Mouse (Mus musculus): ENCODE results near the gene Map3k6. TPM values are rescaled to one million over a fixed set of nuclear protein-coding genes. Genes with fewer than 3 reads are reported as not detected.

The Map3k6 gene
- polyA plus RNA-seq, 1 experiment from 2014 or later: 1.9 TPM

- Histone ChIP-seq H3K27ac (replicated peaks; ENCODE audit: low read depth, low read length) (no peak overlapping the region), H3K9ac (replicated peaks; ENCODE audit: low read length) (no peak overlapping the region), H3K27me3 (ENCODE audit: control insufficient read depth, insufficient read depth, low read length) (no peaks in the 10 kb centered on the region), H3K4me1 (ENCODE audit: control insufficient read depth, insufficient read depth, low read length) (peaks cover 13% of the 10 kb centered on the region; the same call in 1 of the 2 replicates), H3K36me3 (ENCODE audit: control insufficient read depth, insufficient read depth, low read length) (no peaks in the 10 kb centered on the region), H3K4me3 (replicated peaks; ENCODE audit: low read depth, low read length) (no peak overlapping the region), H3K4me2 (ENCODE audit: low read length) (no peak overlapping the region), H3K9me3 (ENCODE audit: control insufficient read depth, low read length) (no peaks in the 10 kb centered on the region)
- DNase-seq (no peak), ATAC-seq (ENCODE audit: low FRiP score, low TSS enrichment) (no peak)
- 89% methylated on average over 4 of the region's 4 CpGs for WGBS
These were observed 46.0 kb downstream of the Map3k6 start for GRCm38 (mm10) chr4:133286476-133287077.

- 96% methylated on average over 1 of the region's 1 CpGs for WGBS
- DNase-seq (no peak), ATAC-seq (ENCODE audit: low FRiP score, low TSS enrichment) (no peak)
- H3K9ac ChIP-seq (replicated peaks; ENCODE audit: low read length): no peak overlapping the region
- H3K27ac ChIP-seq (replicated peaks; ENCODE audit: low read depth, low read length): no peak overlapping the region
- H3K4me1 ChIP-seq (ENCODE audit: control insufficient read depth, insufficient read depth, low read length): peaks cover 8% of the 10 kb centered on the region
- no peak overlapping the region for H3K4me2 ChIP-seq (ENCODE audit: low read length)
- H3K4me3 ChIP-seq (replicated peaks; ENCODE audit: low read depth, low read length): no peak overlapping the region
- H3K27me3 ChIP-seq (ENCODE audit: control insufficient read depth, insufficient read depth, low read length): no peaks in the 10 kb centered on the region
- no peaks in the 10 kb centered on the region for H3K9me3 ChIP-seq (ENCODE audit: control insufficient read depth, low read length)
- H3K36me3 ChIP-seq (ENCODE audit: control insufficient read depth, insufficient read depth, low read length): peaks cover 20% of the 10 kb centered on the region
These were observed 50.6 kb downstream of the Map3k6 start for GRCm38 (mm10) chr4:133291255-133291654.

GRCm38 (mm10) chr4:133292405-133292804 is 51.8 kb downstream of the Map3k6 start:
- no peak overlapping the region for H3K9ac ChIP-seq (replicated peaks; ENCODE audit: low read length)

GRCm38 (mm10) chr4:133292901-133293843 is 52.6 kb downstream of the Map3k6 start:
- 13% methylated on average over 24 of the region's 24 CpGs for WGBS
- H3K4me3 ChIP-seq (replicated peaks; ENCODE audit: low read depth, low read length): no peak overlapping the region
- H3K4me2 ChIP-seq (ENCODE audit: low read length): no peak overlapping the region
- DNase-seq (peak; percentile 51), ATAC-seq (ENCODE audit: low FRiP score, low TSS enrichment) (peak; percentile 18; the same call in 1 of the 2 replicates)
- H3K4me1 ChIP-seq (ENCODE audit: control insufficient read depth, insufficient read depth, low read length): peaks cover 12% of the 10 kb centered on the region
- peak overlapping the region; percentile 23; the same call in 1 of the 2 replicates for H3K9ac ChIP-seq (replicated peaks; ENCODE audit: low read length)
- H3K9me3 ChIP-seq (ENCODE audit: control insufficient read depth, low read length): no peaks in the 10 kb centered on the region
- H3K27me3 ChIP-seq (ENCODE audit: control insufficient read depth, insufficient read depth, low read length): no peaks in the 10 kb centered on the region
- 0 out of 2 replicates have a peak overlapping the region, but pooled peaks have one; percentile 41 for H3K27ac ChIP-seq (replicated peaks; ENCODE audit: low read depth, low read length)
- H3K36me3 ChIP-seq (ENCODE audit: control insufficient read depth, insufficient read depth, low read length): peaks cover 28% of the 10 kb centered on the region

More at GRCm38 (mm10) chr4:133292405-133292804, 51.8 kb downstream of the Map3k6 start:
- WGBS: 31% methylated on average over 4 of the region's 4 CpGs
- ATAC-seq (ENCODE audit: low FRiP score, low TSS enrichment) (no peak; the same call in 1 of the 2 replicates), DNase-seq (no peak)
- peaks cover 9% of the 10 kb centered on the region for H3K4me1 ChIP-seq (ENCODE audit: control insufficient read depth, insufficient read depth, low read length)
- H3K36me3 ChIP-seq (ENCODE audit: control insufficient read depth, insufficient read depth, low read length): peaks cover 28% of the 10 kb centered on the region
- H3K9me3 ChIP-seq (ENCODE audit: control insufficient read depth, low read length): no peaks in the 10 kb centered on the region
- H3K4me2 ChIP-seq (ENCODE audit: low read length): no peak overlapping the region
- H3K4me3 ChIP-seq (replicated peaks; ENCODE audit: low read depth, low read length): no peak overlapping the region
- H3K27ac ChIP-seq (replicated peaks; ENCODE audit: low read depth, low read length): 0 out of 2 replicates have a peak overlapping the region, but pooled peaks have one; percentile 26
- no peaks in the 10 kb centered on the region for H3K27me3 ChIP-seq (ENCODE audit: control insufficient read depth, insufficient read depth, low read length)

- DNase-seq (no peak), ATAC-seq (ENCODE audit: low FRiP score, low TSS enrichment) (no peak)
- Histone ChIP-seq H3K27ac (replicated peaks; ENCODE audit: low read depth, low read length) (no peak overlapping the region), H3K4me2 (ENCODE audit: low read length) (no peak overlapping the region), H3K36me3 (ENCODE audit: control insufficient read depth, insufficient read depth, low read length) (peaks cover 34% of the 10 kb centered on the region), H3K27me3 (ENCODE audit: control insufficient read depth, insufficient read depth, low read length) (no peaks in the 10 kb centered on the region), H3K9me3 (ENCODE audit: control insufficient read depth, low read length) (no peaks in the 10 kb centered on the region), H3K4me3 (replicated peaks; ENCODE audit: low read depth, low read length) (no peak overlapping the region), H3K9ac (replicated peaks; ENCODE audit: low read length) (peak overlapping the region; percentile 29; the same call in 1 of the 2 replicates), H3K4me1 (ENCODE audit: control insufficient read depth, insufficient read depth, low read length) (peaks cover 15% of the 10 kb centered on the region)
- 32% methylated on average over 11 of the region's 11 CpGs for WGBS
These were observed 53.5 kb downstream of the Map3k6 start for GRCm38 (mm10) chr4:133294084-133294483.

GRCm38 (mm10) chr4:133297360-133297759 is 56.7 kb downstream of the Map3k6 start:
- Histone ChIP-seq H3K36me3 (ENCODE audit: control insufficient read depth, insufficient read depth, low read length) (peaks cover 60% of the 10 kb centered on the region), H3K4me1 (ENCODE audit: control insufficient read depth, insufficient read depth, low read length) (peaks cover 15% of the 10 kb centered on the region), H3K9me3 (ENCODE audit: control insufficient read depth, low read length) (no peaks in the 10 kb centered on the region), H3K27me3 (ENCODE audit: control insufficient read depth, insufficient read depth, low read length) (no peaks in the 10 kb centered on the region), H3K9ac (replicated peaks; ENCODE audit: low read length) (no peak overlapping the region), H3K4me2 (ENCODE audit: low read length) (no peak overlapping the region), H3K4me3 (replicated peaks; ENCODE audit: low read depth, low read length) (no peak overlapping the region), H3K27ac (replicated peaks; ENCODE audit: low read depth, low read length) (no peak overlapping the region)
- 75% methylated on average over 10 of the region's 10 CpGs for WGBS
- no peak for ATAC-seq (ENCODE audit: low FRiP score, low TSS enrichment)
- DNase-seq: no peak

- H3K27me3 ChIP-seq (ENCODE audit: control insufficient read depth, insufficient read depth, low read length): no peaks in the 10 kb centered on the region
- ATAC-seq (ENCODE audit: low FRiP score, low TSS enrichment) (peak; percentile 82), DNase-seq (peak; percentile 94)
- H3K9me3 ChIP-seq (ENCODE audit: control insufficient read depth, low read length): no peaks in the 10 kb centered on the region
- WGBS: 3% methylated on average over 5 of the region's 5 CpGs
- H3K27ac ChIP-seq (replicated peaks; ENCODE audit: low read depth, low read length): peak overlapping the region; percentile 14; the same call in 1 of the 2 replicates
- H3K36me3 ChIP-seq (ENCODE audit: control insufficient read depth, insufficient read depth, low read length): peaks cover 62% of the 10 kb centered on the region
- H3K9ac ChIP-seq (replicated peaks; ENCODE audit: low read length): 0 out of 2 replicates have a peak overlapping the region, but pooled peaks have one; percentile 14
- no peak overlapping the region for H3K4me3 ChIP-seq (replicated peaks; ENCODE audit: low read depth, low read length)
- peaks cover 15% of the 10 kb centered on the region for H3K4me1 ChIP-seq (ENCODE audit: control insufficient read depth, insufficient read depth, low read length)
- H3K4me2 ChIP-seq (ENCODE audit: low read length): no peak overlapping the region
These were observed 57.2 kb downstream of the Map3k6 start for GRCm38 (mm10) chr4:133297801-133298238.

- H3K4me1 ChIP-seq (ENCODE audit: control insufficient read depth, insufficient read depth, low read length): peaks cover 7% of the 10 kb centered on the region; the same call in 1 of the 2 replicates
- peak; percentile 53 for DNase-seq
- peaks cover 71% of the 10 kb centered on the region for H3K36me3 ChIP-seq (ENCODE audit: control insufficient read depth, insufficient read depth, low read length)
- H3K4me2 ChIP-seq (ENCODE audit: low read length): no peak overlapping the region
- H3K9ac ChIP-seq (replicated peaks; ENCODE audit: low read length): no peak overlapping the region; the same call in 1 of the 2 replicates
- 36% methylated on average over 12 of the region's 12 CpGs for WGBS
- peak overlapping the region; percentile 14 for H3K27ac ChIP-seq (replicated peaks; ENCODE audit: low read depth, low read length)
- no peak for ATAC-seq (ENCODE audit: low FRiP score, low TSS enrichment)
- H3K27me3 ChIP-seq (ENCODE audit: control insufficient read depth, insufficient read depth, low read length): no peaks in the 10 kb centered on the region
- no peak overlapping the region for H3K4me3 ChIP-seq (replicated peaks; ENCODE audit: low read depth, low read length)
- no peaks in the 10 kb centered on the region for H3K9me3 ChIP-seq (ENCODE audit: control insufficient read depth, low read length)
These were observed 58.1 kb downstream of the Map3k6 start for GRCm38 (mm10) chr4:133298516-133299365.
